Mouse (Mus musculus): ENCODE measurements around the gene Sh3rf1. TPM values are rescaled to one million over a fixed set of nuclear protein-coding genes. Genes with fewer than 3 reads are reported as not detected.

Gene Sh3rf1
- polyA plus RNA-seq, 1 experiment from 2014 or later: 11.4 TPM

GRCm38 (mm10) chr8:61244157-61244556, 20.5 kb downstream of the Sh3rf1 start:
- Histone ChIP-seq H3K36me3 (0 out of 2 replicates have a peak, but pooled peaks cover 3% of the 10 kb centered on the region), H3K4me1 (0 out of 2 replicates have a peak, but pooled peaks cover 3% of the 10 kb centered on the region), H3K4me3 (no peak overlapping the region), H3K4me2 (no peak overlapping the region), H3K9me3 (no peaks in the 10 kb centered on the region), H3K9ac (no peak overlapping the region), H3K27ac (no peak overlapping the region), H3K27me3 (no peaks in the 10 kb centered on the region)
- WGBS: 92% methylated on average over 7 of the region's 7 CpGs
- no peak for ATAC-seq (ENCODE audit: insufficient number of reproducible peaks, low FRiP score, low TSS enrichment, low read depth)

GRCm38 (mm10) chr8:61247270-61248025, 23.8 kb downstream of the Sh3rf1 start:
- H3K36me3 ChIP-seq: peaks cover 9% of the 10 kb centered on the region
- no peaks in the 10 kb centered on the region for H3K9me3 ChIP-seq
- no peak overlapping the region for H3K9ac ChIP-seq
- H3K4me3 ChIP-seq: no peak overlapping the region
- no peak overlapping the region for H3K4me2 ChIP-seq
- H3K27ac ChIP-seq: no peak overlapping the region
- WGBS: 66% methylated on average over 13 of the region's 13 CpGs
- no peaks in the 10 kb centered on the region for H3K27me3 ChIP-seq
- H3K4me1 ChIP-seq: peaks cover 4% of the 10 kb centered on the region; the same call in 1 of the 2 replicates
- ATAC-seq (ENCODE audit: insufficient number of reproducible peaks, low FRiP score, low TSS enrichment, low read depth): no peak

- Histone ChIP-seq H3K4me3 (no peak overlapping the region), H3K4me2 (no peak overlapping the region), H3K36me3 (peaks cover 6% of the 10 kb centered on the region), H3K27me3 (no peaks in the 10 kb centered on the region), H3K4me1 (peaks cover 4% of the 10 kb centered on the region; the same call in 1 of the 2 replicates), H3K27ac (no peak overlapping the region), H3K9ac (no peak overlapping the region), H3K9me3 (no peaks in the 10 kb centered on the region)
- 91% methylated on average over 4 of the region's 4 CpGs for WGBS
- no peak for ATAC-seq (ENCODE audit: insufficient number of reproducible peaks, low FRiP score, low TSS enrichment, low read depth)
These were observed 25.8 kb downstream of the Sh3rf1 start for GRCm38 (mm10) chr8:61249511-61249910.

- Histone ChIP-seq H3K36me3 (peaks cover 6% of the 10 kb centered on the region), H3K4me2 (no peak overlapping the region), H3K9me3 (no peaks in the 10 kb centered on the region), H3K27ac (no peak overlapping the region), H3K27me3 (no peaks in the 10 kb centered on the region), H3K4me3 (no peak overlapping the region), H3K4me1 (peaks cover 6% of the 10 kb centered on the region; the same call in 1 of the 2 replicates), H3K9ac (no peak overlapping the region)
- no peak for ATAC-seq (ENCODE audit: insufficient number of reproducible peaks, low FRiP score, low TSS enrichment, low read depth)
- 55% methylated on average over 5 of the region's 5 CpGs for WGBS
These were observed 30.5 kb downstream of the Sh3rf1 start for GRCm38 (mm10) chr8:61254196-61254595.

GRCm38 (mm10) chr8:61258828-61259227, 35.2 kb downstream of the Sh3rf1 start:
- no peaks in the 10 kb centered on the region for H3K36me3 ChIP-seq
- H3K4me2 ChIP-seq: no peak overlapping the region
- no peaks in the 10 kb centered on the region for H3K27me3 ChIP-seq
- H3K9me3 ChIP-seq: no peaks in the 10 kb centered on the region
- WGBS: 82% methylated on average over 9 of the region's 9 CpGs
- ATAC-seq (ENCODE audit: insufficient number of reproducible peaks, low FRiP score, low TSS enrichment, low read depth): no peak
- no peak overlapping the region for H3K4me3 ChIP-seq
- no peak overlapping the region for H3K9ac ChIP-seq
- no peak overlapping the region for H3K27ac ChIP-seq
- peaks cover 14% of the 10 kb centered on the region for H3K4me1 ChIP-seq

GRCm38 (mm10) chr8:61259526-61259925, 35.9 kb downstream of the Sh3rf1 start:
- H3K9ac ChIP-seq: no peak overlapping the region
- H3K4me2 ChIP-seq: no peak overlapping the region
- no peak overlapping the region for H3K4me3 ChIP-seq
- ATAC-seq (ENCODE audit: insufficient number of reproducible peaks, low FRiP score, low TSS enrichment, low read depth): no peak
- no peak overlapping the region for H3K27ac ChIP-seq
- H3K27me3 ChIP-seq: no peaks in the 10 kb centered on the region
- H3K4me1 ChIP-seq: peaks cover 14% of the 10 kb centered on the region
- H3K9me3 ChIP-seq: no peaks in the 10 kb centered on the region
- no peaks in the 10 kb centered on the region for H3K36me3 ChIP-seq
- 76% methylated on average over 7 of the region's 7 CpGs for WGBS

GRCm38 (mm10) chr8:61260530-61260929, 36.9 kb downstream of the Sh3rf1 start:
- Histone ChIP-seq H3K9me3 (no peaks in the 10 kb centered on the region), H3K36me3 (no peaks in the 10 kb centered on the region), H3K27ac (no peak overlapping the region), H3K4me2 (no peak overlapping the region), H3K27me3 (no peaks in the 10 kb centered on the region), H3K9ac (no peak overlapping the region), H3K4me1 (peaks cover 13% of the 10 kb centered on the region), H3K4me3 (no peak overlapping the region)
- no peak for ATAC-seq (ENCODE audit: insufficient number of reproducible peaks, low FRiP score, low TSS enrichment, low read depth)
- whole genome bisulfite sequencing: 51% methylated on average over 7 of the region's 7 CpGs

GRCm38 (mm10) chr8:61261374-61261773, 37.7 kb downstream of the Sh3rf1 start:
- H3K27me3 ChIP-seq: no peaks in the 10 kb centered on the region
- H3K27ac ChIP-seq: no peak overlapping the region
- peaks cover 13% of the 10 kb centered on the region for H3K4me1 ChIP-seq
- no peak overlapping the region for H3K4me2 ChIP-seq
- ATAC-seq (ENCODE audit: insufficient number of reproducible peaks, low FRiP score, low TSS enrichment, low read depth): no peak
- no peaks in the 10 kb centered on the region for H3K36me3 ChIP-seq
- H3K9me3 ChIP-seq: no peaks in the 10 kb centered on the region
- 69% methylated on average over 4 of the region's 4 CpGs for WGBS
- no peak overlapping the region for H3K4me3 ChIP-seq
- no peak overlapping the region for H3K9ac ChIP-seq

GRCm38 (mm10) chr8:61263691-61264090, 40.0 kb downstream of the Sh3rf1 start:
- ATAC-seq (ENCODE audit: insufficient number of reproducible peaks, low FRiP score, low TSS enrichment, low read depth): no peak
- no peak overlapping the region for H3K9ac ChIP-seq
- peaks cover 27% of the 10 kb centered on the region for H3K4me1 ChIP-seq
- no peaks in the 10 kb centered on the region for H3K9me3 ChIP-seq
- no peaks in the 10 kb centered on the region for H3K36me3 ChIP-seq
- H3K4me2 ChIP-seq: no peak overlapping the region
- no peaks in the 10 kb centered on the region for H3K27me3 ChIP-seq
- H3K4me3 ChIP-seq: no peak overlapping the region
- WGBS: 97% methylated on average over 4 of the region's 4 CpGs
- H3K27ac ChIP-seq: no peak overlapping the region

GRCm38 (mm10) chr8:61264881-61265280, 41.2 kb downstream of the Sh3rf1 start:
- H3K4me2 ChIP-seq: no peak overlapping the region
- H3K4me1 ChIP-seq: peaks cover 31% of the 10 kb centered on the region
- no peaks in the 10 kb centered on the region for H3K36me3 ChIP-seq
- WGBS: 75% methylated on average over 7 of the region's 7 CpGs
- no peak for ATAC-seq (ENCODE audit: insufficient number of reproducible peaks, low FRiP score, low TSS enrichment, low read depth)
- no peak overlapping the region for H3K27ac ChIP-seq
- no peak overlapping the region for H3K9ac ChIP-seq
- H3K27me3 ChIP-seq: no peaks in the 10 kb centered on the region
- no peaks in the 10 kb centered on the region for H3K9me3 ChIP-seq
- no peak overlapping the region for H3K4me3 ChIP-seq

- H3K9me3 ChIP-seq: no peaks in the 10 kb centered on the region
- no peaks in the 10 kb centered on the region for H3K36me3 ChIP-seq
- ATAC-seq (ENCODE audit: insufficient number of reproducible peaks, low FRiP score, low TSS enrichment, low read depth): no peak
- peaks cover 28% of the 10 kb centered on the region for H3K4me1 ChIP-seq
- no peak overlapping the region for H3K9ac ChIP-seq
- 56% methylated on average over 5 of the region's 5 CpGs for WGBS
- no peak overlapping the region for H3K27ac ChIP-seq
- no peak overlapping the region for H3K4me3 ChIP-seq
- H3K27me3 ChIP-seq: no peaks in the 10 kb centered on the region
- H3K4me2 ChIP-seq: no peak overlapping the region
These were observed 41.7 kb downstream of the Sh3rf1 start for GRCm38 (mm10) chr8:61265390-61265789.

- Histone ChIP-seq H3K36me3 (no peaks in the 10 kb centered on the region), H3K9me3 (no peaks in the 10 kb centered on the region), H3K27ac (no peak overlapping the region), H3K9ac (no peak overlapping the region; the same call in 1 of the 2 replicates), H3K4me1 (peaks cover 22% of the 10 kb centered on the region), H3K27me3 (no peaks in the 10 kb centered on the region), H3K4me3 (no peak overlapping the region), H3K4me2 (no peak overlapping the region)
- 91% methylated on average over 1 of the region's 1 CpGs for WGBS
- no peak for ATAC-seq (ENCODE audit: insufficient number of reproducible peaks, low FRiP score, low TSS enrichment, low read depth)
These were observed 43.4 kb downstream of the Sh3rf1 start for GRCm38 (mm10) chr8:61267061-61267460.
